Mouse (Mus musculus) forebrain, embryonic 13.5 days (tissue): ENCODE measurements around the gene Lrrc25. TPM values are rescaled to one million over a fixed set of nuclear protein-coding genes. Genes with fewer than 3 reads are reported as not detected.

Source experiments
- ATAC-seq: fragments of 200-750 bp; cut with Nextera tagmentation; 2 replicates; pipeline ENCODE4 v1.8.0; 2017
- H3K27ac ChIP-seq: fragments of 300-500 bp; sonication (generic); 2 replicates; pipeline ENCODE4 v1.5.1; 2015; ENCODE audit warnings: inconsistent platforms, mild to moderate bottlenecking, moderate library complexity
- H3K27me3 ChIP-seq: fragments of 300-500 bp; sonication (generic); 2 replicates; pipeline ENCODE4 v1.6.1; 2015; ENCODE audit warnings: mild to moderate bottlenecking, inconsistent platforms
- H3K36me3 ChIP-seq: fragments of 300-500 bp; sonication (generic); 2 replicates; pipeline ENCODE4 v1.6.1; 2015; ENCODE audit warnings: mild to moderate bottlenecking, inconsistent platforms; ENCODE audit not compliant: poor library complexity, severe bottlenecking
- H3K4me1 ChIP-seq: fragments of 300-500 bp; sonication (generic); 2 replicates; pipeline ENCODE4 v1.6.1; 2015; ENCODE audit warnings: inconsistent platforms
- H3K4me2 ChIP-seq: fragments of 300-500 bp; sonication (generic); 2 replicates; pipeline ENCODE4 v1.6.1; 2015; ENCODE audit warnings: inconsistent platforms, mild to moderate bottlenecking, moderate library complexity
- H3K4me3 ChIP-seq: fragments of 300-500 bp; sonication (generic); 2 replicates; pipeline ENCODE4 v1.5.1; 2015; ENCODE audit warnings: mild to moderate bottlenecking, inconsistent platforms
- H3K9ac ChIP-seq: fragments of 300-500 bp; sonication (generic); 2 replicates; pipeline ENCODE4 v1.6.1; 2015; ENCODE audit warnings: mild to moderate bottlenecking, inconsistent platforms
- H3K9me3 ChIP-seq: fragments of 300-500 bp; sonication (generic); replicated peaks from 2 replicates; pipeline ENCODE4 v1.6.1; 2016; ENCODE audit warnings: inconsistent platforms
- WGBS: fragments of 180-500 bp; shearing (Covaris S2); methylation state at CpG from one replicate; pipeline ENCODE4 v1.1.7; 2015; 5-methylcytosine and 5-hydroxymethylcytosine counted together
- polyA plus RNA-seq: library from polyadenylated mRNA; unstranded; fragments of >200 nt; fragmentation: Nextera tagmentation; extraction: Ambion mirVana; gene quantifications from 2 replicates; pipeline ENCODE4 v1.2.1, GENCODE M21; 2015

The Lrrc25 gene
- polyA plus RNA-seq, 1 experiment from 2014 or later, result 0.65 TPM

- no peaks in the 10 kb centered on the region for H3K9me3 ChIP-seq
- H3K4me2 ChIP-seq, result peak overlapping the region; percentile 54
- peaks cover 32% of the 10 kb centered on the region for H3K36me3 ChIP-seq
- H3K27me3 ChIP-seq, result peaks cover 14% of the 10 kb centered on the region; the same call in 1 of the 2 replicates
- H3K9ac ChIP-seq, result peak overlapping the region; percentile 47; the same call in 1 of the 2 replicates
- peak overlapping the region; percentile 93 for H3K27ac ChIP-seq
- H3K4me3 ChIP-seq, result peak overlapping the region; percentile 21
- peak; percentile 9 for ATAC-seq
- peaks cover 82% of the 10 kb centered on the region for H3K4me1 ChIP-seq
- 20% methylated on average over 10 of the region's 10 CpGs for WGBS
Measured at GRCm38 (mm10) chr8:70600473-70601270, 15.3 kb upstream of the Lrrc25 start.

- Histone ChIP-seq H3K4me2 (peak overlapping the region; percentile 54), H3K9ac (peak overlapping the region; percentile 47; the same call in 1 of the 2 replicates), H3K27ac (peak overlapping the region; percentile 93), H3K36me3 (peaks cover 26% of the 10 kb centered on the region), H3K9me3 (no peaks in the 10 kb centered on the region), H3K4me3 (peak overlapping the region; percentile 21), H3K4me1 (peaks cover 83% of the 10 kb centered on the region), H3K27me3 (peaks cover 8% of the 10 kb centered on the region; the same call in 1 of the 2 replicates)
- WGBS, result under 1% methylated on average over 23 of the region's 26 CpGs
- peak; percentile 74 for ATAC-seq
Measured at GRCm38 (mm10) chr8:70601271-70601649, 14.7 kb upstream of the Lrrc25 start.

- ATAC-seq, result no peak
- Histone ChIP-seq H3K4me2 (no peak overlapping the region), H3K36me3 (peaks cover 17% of the 10 kb centered on the region), H3K27ac (no peak overlapping the region; the same call in none of the 2 replicates), H3K9ac (no peak overlapping the region), H3K27me3 (0 out of 2 replicates have a peak, but pooled peaks cover under 1% of the 10 kb centered on the region), H3K4me1 (peaks cover 81% of the 10 kb centered on the region), H3K9me3 (no peaks in the 10 kb centered on the region), H3K4me3 (no peak overlapping the region)
- WGBS, result 92% methylated on average over 13 of the region's 13 CpGs
Measured at GRCm38 (mm10) chr8:70602139-70602811, 13.7 kb upstream of the Lrrc25 start.

- Histone ChIP-seq H3K9me3 (no peaks in the 10 kb centered on the region), H3K9ac (peak overlapping the region; percentile 8; the same call in 1 of the 2 replicates), H3K4me2 (no peak overlapping the region), H3K27ac (no peak overlapping the region; the same call in 1 of the 2 replicates), H3K4me1 (peaks cover 76% of the 10 kb centered on the region), H3K36me3 (peaks cover 17% of the 10 kb centered on the region), H3K27me3 (peaks cover 9% of the 10 kb centered on the region; the same call in 1 of the 2 replicates), H3K4me3 (no peak overlapping the region)
- WGBS, result 91% methylated on average over 7 of the region's 7 CpGs
- no peak for ATAC-seq
Measured at GRCm38 (mm10) chr8:70604558-70604957, 11.4 kb upstream of the Lrrc25 start.

- WGBS, result 89% methylated on average over 9 of the region's 9 CpGs
- H3K4me2 ChIP-seq, result peak overlapping the region; percentile 88; the same call in 1 of the 2 replicates
- H3K9ac ChIP-seq, result no peak overlapping the region
- H3K27ac ChIP-seq, result no peak overlapping the region
- peaks cover 17% of the 10 kb centered on the region for H3K36me3 ChIP-seq
- H3K4me3 ChIP-seq, result peak overlapping the region; percentile 84; the same call in 1 of the 2 replicates
- no peak for ATAC-seq
- peaks cover 9% of the 10 kb centered on the region; the same call in 1 of the 2 replicates for H3K27me3 ChIP-seq
- peaks cover 75% of the 10 kb centered on the region for H3K4me1 ChIP-seq
- H3K9me3 ChIP-seq, result no peaks in the 10 kb centered on the region
Measured at GRCm38 (mm10) chr8:70605871-70606779, 9.8 kb upstream of the Lrrc25 start.

GRCm38 (mm10) chr8:70606780-70607602 lies 9.0 kb upstream of the Lrrc25 start:
- ATAC-seq, result no peak
- H3K9ac ChIP-seq, result peak overlapping the region; percentile 94
- 70% methylated on average over 18 of the region's 18 CpGs for WGBS
- peaks cover 13% of the 10 kb centered on the region for H3K36me3 ChIP-seq
- H3K27me3 ChIP-seq, result peaks cover 9% of the 10 kb centered on the region; the same call in 1 of the 2 replicates
- H3K4me2 ChIP-seq, result peak overlapping the region; percentile 88
- H3K9me3 ChIP-seq, result no peaks in the 10 kb centered on the region
- no peak overlapping the region for H3K27ac ChIP-seq
- H3K4me1 ChIP-seq, result peaks cover 73% of the 10 kb centered on the region
- peak overlapping the region; percentile 84 for H3K4me3 ChIP-seq

- H3K9ac ChIP-seq, result peak overlapping the region; percentile 94
- no peak overlapping the region for H3K27ac ChIP-seq
- H3K27me3 ChIP-seq, result peaks cover 9% of the 10 kb centered on the region; the same call in 1 of the 2 replicates
- peaks cover 8% of the 10 kb centered on the region for H3K36me3 ChIP-seq
- peak overlapping the region; percentile 84 for H3K4me3 ChIP-seq
- 29% methylated on average over 6 of the region's 6 CpGs for WGBS
- no peak for ATAC-seq
- no peaks in the 10 kb centered on the region for H3K9me3 ChIP-seq
- peak overlapping the region; percentile 88 for H3K4me2 ChIP-seq
- H3K4me1 ChIP-seq, result peaks cover 69% of the 10 kb centered on the region
Measured at GRCm38 (mm10) chr8:70607603-70607897, 8.4 kb upstream of the Lrrc25 start.

GRCm38 (mm10) chr8:70607898-70608748 lies 7.8 kb upstream of the Lrrc25 start:
- Histone ChIP-seq H3K9me3 (no peaks in the 10 kb centered on the region), H3K4me3 (peak overlapping the region; percentile 84), H3K4me1 (peaks cover 69% of the 10 kb centered on the region), H3K27me3 (peaks cover 9% of the 10 kb centered on the region; the same call in 1 of the 2 replicates), H3K4me2 (peak overlapping the region; percentile 88), H3K27ac (peak overlapping the region; percentile 31; the same call in 1 of the 2 replicates), H3K36me3 (0 out of 2 replicates have a peak, but pooled peaks cover 2% of the 10 kb centered on the region), H3K9ac (peak overlapping the region; percentile 94)
- ATAC-seq, result peak; percentile 10; the same call in 1 of the 2 replicates
- WGBS, result 2% methylated on average over 84 of the region's 84 CpGs

- Histone ChIP-seq H3K9ac (peak within 1 kb of the TSS; percentile 94), H3K4me2 (peak within 1 kb of the TSS; percentile 88), H3K4me1 (peaks cover 68% of the 10 kb centered on the region), H3K36me3 (no peaks in the 10 kb centered on the region), H3K4me3 (peak within 1 kb of the TSS; percentile 84), H3K27me3 (peaks cover 9% of the 10 kb centered on the region; the same call in 1 of the 2 replicates), H3K9me3 (no peaks in the 10 kb centered on the region), H3K27ac (peak within 1 kb of the TSS; percentile 73)
- peak; percentile 1; the same call in 1 of the 2 replicates for ATAC-seq
- 7% methylated on average over 26 of the region's 26 CpGs for WGBS
Measured at GRCm38 (mm10) chr8:70608749-70609367, 7.1 kb upstream of the Lrrc25 start, which contains the start of gene Ssbp4. Gene Ssbp4 (minus strand): TSS chr8:70608872.
